Mouse (Mus musculus) MEL (cell line): ENCODE data around the gene Ccdc138. TPM values are rescaled to one million over a fixed set of nuclear protein-coding genes. Genes with fewer than 3 reads are reported as not detected.

ENCODE experiments used
- DNase-seq: peaks from one replicate; pipeline ENCODE4 v3.0.0; 2011; ENCODE audit warnings: low read depth, low spot score
- H3K27ac ChIP-seq: 2 replicates; pipeline ENCODE4 v1.5.1; 2012; ENCODE audit warnings: low read depth, mild to moderate bottlenecking, control low read depth, low read length, moderate library complexity; ENCODE audit not compliant: control insufficient read depth
- H3K27me3 ChIP-seq, 2 experiments: fragments of 150-350 bp in 1 of 2; sonication (generic) in 1 of 2; 2 replicates each; pipeline ENCODE4 v1.6.1; 2012; ENCODE audit warnings: low read length in 2 of 2, mild to moderate bottlenecking in 2 of 2, improper control_type of control experiment in 1 of 2, moderate library complexity in 1 of 2; ENCODE audit not compliant: insufficient read depth in 2 of 2, control insufficient read depth in 1 of 2
- H3K36me3 ChIP-seq, 2 experiments: 2 replicates each; pipeline ENCODE4 v1.6.1; 2012 to 2014; ENCODE audit warnings: low read length in 2 of 2, improper control_type of control experiment in 1 of 2, inconsistent platforms in 1 of 2, mild to moderate bottlenecking in 1 of 2; ENCODE audit not compliant: insufficient read depth in 2 of 2, control insufficient read depth in 1 of 2
- H3K4me1 ChIP-seq, 2 experiments: fragments of 150-350 bp in 1 of 2; sonication (generic) in 1 of 2; 2 replicates each; pipeline ENCODE4 v1.6.1; 2012; ENCODE audit warnings: low read length in 2 of 2, improper control_type of control experiment in 1 of 2, mild to moderate bottlenecking in 1 of 2; ENCODE audit not compliant: insufficient read depth in 2 of 2, control insufficient read depth in 1 of 2
- H3K4me3 ChIP-seq, 2 experiments: fragments of 150-350 bp in 1 of 2; sonication (generic) in 1 of 2; 2 replicates each; pipeline ENCODE4 v1.5.1; 2012; ENCODE audit warnings: low read depth in 2 of 2, low read length in 2 of 2, mild to moderate bottlenecking in 2 of 2, moderate library complexity in 2 of 2, control low read depth in 1 of 2, improper control_type of control experiment in 1 of 2; ENCODE audit not compliant: control insufficient read depth in 1 of 2, insufficient read depth in 1 of 2
- H3K79me2 ChIP-seq: 2 replicates; pipeline ENCODE4 v1.6.1; 2012; ENCODE audit warnings: mild to moderate bottlenecking, low read length, moderate library complexity; ENCODE audit not compliant: control insufficient read depth, poor library complexity, insufficient read depth
- H3K9ac ChIP-seq: 2 replicates; pipeline ENCODE4 v1.6.1; 2012; ENCODE audit warnings: low read depth, mild to moderate bottlenecking, control low read depth, low read length, moderate library complexity; ENCODE audit not compliant: control insufficient read depth, poor library complexity, severe bottlenecking
- H3K9me3 ChIP-seq: fragments of 150-350 bp; sonication (generic); replicated peaks from 2 replicates; pipeline ENCODE4 v1.6.1; 2012; ENCODE audit warnings: mild to moderate bottlenecking, low read length, improper control_type of control experiment, moderate library complexity; ENCODE audit not compliant: insufficient read depth
- BHLHE40 ChIP-seq: IDR thresholded peaks from 2 replicates; pipeline ENCODE4 v1.6.1; 2012; ENCODE audit warnings: low read depth, mild to moderate bottlenecking, inconsistent platforms, low read length, improper control_type of control experiment, borderline replicate concordance
- CHD2 ChIP-seq: IDR thresholded peaks from 2 replicates; pipeline ENCODE4 v1.6.1; 2011; ENCODE audit warnings: low read length, improper control_type of control experiment
- CTCF ChIP-seq, 3 experiments: IDR thresholded peaks in 2 of 3; conservative IDR thresholded peaks in 1 of 3; 2 replicates each; pipeline ENCODE4 v1.5.1; 2011 to 2012; ENCODE audit warnings: low read length in 3 of 3, low read depth in 2 of 3, mild to moderate bottlenecking in 2 of 3, improper control_type of control experiment in 1 of 3, inconsistent platforms in 1 of 3, mixed read lengths in 1 of 3, moderate library complexity in 1 of 3; ENCODE audit not compliant: control insufficient read depth in 1 of 3, insufficient read depth in 1 of 3, poor library complexity in 1 of 3, severe bottlenecking in 1 of 3
- ELF1 ChIP-seq: IDR thresholded peaks from 2 replicates; pipeline ENCODE4 v1.6.1; 2014; ENCODE audit warnings: low read depth, mild to moderate bottlenecking, inconsistent platforms, low read length, improper control_type of control experiment, moderate library complexity
- EP300 ChIP-seq, 2 experiments: IDR thresholded peaks; 2 replicates each; pipeline ENCODE4 v1.6.1; 2011; ENCODE audit warnings: improper control_type of control experiment in 2 of 2, low read length in 2 of 2, low read depth in 1 of 2, mild to moderate bottlenecking in 1 of 2
- ETS1 ChIP-seq: IDR thresholded peaks from 2 replicates; pipeline ENCODE4 v1.6.1; 2012; ENCODE audit warnings: low read depth, mild to moderate bottlenecking, inconsistent platforms, low read length, improper control_type of control experiment, moderate library complexity
- GATA1 ChIP-seq: IDR thresholded peaks from 2 replicates; pipeline ENCODE4 v1.6.1; 2011; ENCODE audit warnings: low read depth, low read length, improper control_type of control experiment
- JUND ChIP-seq: IDR thresholded peaks from 2 replicates; pipeline ENCODE4 v1.6.1; 2011; ENCODE audit warnings: low read depth, mild to moderate bottlenecking, improper control_type of control experiment, low read length
- KAT2A ChIP-seq: conservative IDR thresholded peaks from 2 replicates; pipeline ENCODE4 v1.6.1; 2012; ENCODE audit warnings: low read depth, low read length, improper control_type of control experiment, inconsistent platforms
- MAFK ChIP-seq: IDR thresholded peaks from 2 replicates; pipeline ENCODE4 v1.6.1; 2011; ENCODE audit warnings: low read depth, mild to moderate bottlenecking, low read length, improper control_type of control experiment, borderline replicate concordance
- MAX ChIP-seq: IDR thresholded peaks from 2 replicates; pipeline ENCODE4 v1.6.1; 2011; ENCODE audit warnings: low read length, improper control_type of control experiment
- MAZ ChIP-seq: IDR thresholded peaks from 2 replicates; pipeline ENCODE4 v1.6.1; 2012; ENCODE audit warnings: low read depth, mild to moderate bottlenecking, inconsistent platforms, low read length, improper control_type of control experiment
- MEF2A ChIP-seq: IDR thresholded peaks from 2 replicates; pipeline ENCODE4 v1.6.1; 2014; ENCODE audit warnings: low read depth, mild to moderate bottlenecking, inconsistent platforms, low read length, improper control_type of control experiment; ENCODE audit not compliant: poor library complexity, insufficient replicate concordance, severe bottlenecking; ENCODE audit errors: extremely low read depth
- MYB ChIP-seq: IDR thresholded peaks from 2 replicates; pipeline ENCODE4 v1.6.1; 2011; ENCODE audit warnings: mild to moderate bottlenecking, low read depth, low read length, improper control_type of control experiment
- MYC ChIP-seq: IDR thresholded peaks from 2 replicates; pipeline ENCODE4 v1.6.1; 2011; ENCODE audit warnings: low read depth, mild to moderate bottlenecking, low read length, improper control_type of control experiment, moderate library complexity
- NRF1 ChIP-seq: IDR thresholded peaks from 2 replicates; pipeline ENCODE4 v1.6.1; 2014; ENCODE audit warnings: low read depth, mild to moderate bottlenecking, inconsistent platforms, low read length, improper control_type of control experiment, moderate library complexity; ENCODE audit not compliant: poor library complexity, insufficient read depth, severe bottlenecking
- POLR2A ChIP-seq, 2 experiments: IDR thresholded peaks; 2 replicates each; pipeline ENCODE4 v1.6.1; 2011 to 2012; ENCODE audit warnings: low read length in 2 of 2, mild to moderate bottlenecking in 2 of 2, control low read depth in 1 of 2, improper control_type of control experiment in 1 of 2, low read depth in 1 of 2, moderate library complexity in 1 of 2; ENCODE audit not compliant: control insufficient read depth in 1 of 2, insufficient read depth in 1 of 2, poor library complexity in 1 of 2
- POLR2AphosphoS2 ChIP-seq: IDR thresholded peaks from 2 replicates; pipeline ENCODE4 v1.6.1; 2011; ENCODE audit warnings: low read length, improper control_type of control experiment
- POLR2AphosphoS5 ChIP-seq: IDR thresholded peaks from 2 replicates; pipeline ENCODE4 v1.6.1; 2012; ENCODE audit warnings: low read depth, borderline replicate concordance, mild to moderate bottlenecking, inconsistent platforms, low read length, moderate library complexity, mixed read lengths
- RAD21 ChIP-seq: IDR thresholded peaks from 2 replicates; pipeline ENCODE4 v1.6.1; 2011; ENCODE audit warnings: mild to moderate bottlenecking, low read depth, low read length, improper control_type of control experiment
- RCOR1 ChIP-seq: IDR thresholded peaks from 2 replicates; pipeline ENCODE4 v1.6.1; 2012; ENCODE audit warnings: low read depth, mild to moderate bottlenecking, inconsistent platforms, low read length, improper control_type of control experiment
- TBP ChIP-seq: IDR thresholded peaks from 2 replicates; pipeline ENCODE4 v1.8.0; 2011; ENCODE audit warnings: low read depth, low read length, improper control_type of control experiment
- TCF12 ChIP-seq: IDR thresholded peaks from 2 replicates; pipeline ENCODE4 v1.6.1; 2014; ENCODE audit warnings: low read depth, mild to moderate bottlenecking, inconsistent platforms, low read length, improper control_type of control experiment, moderate library complexity
- USF1 ChIP-seq: IDR thresholded peaks from 2 replicates; pipeline ENCODE4 v1.6.1; 2014; ENCODE audit warnings: low read depth, mild to moderate bottlenecking, inconsistent platforms, low read length, improper control_type of control experiment, moderate library complexity
- USF2 ChIP-seq, 2 experiments: IDR thresholded peaks; 2 replicates each; pipeline ENCODE4 v1.6.1; 2011 to 2012; ENCODE audit warnings: improper control_type of control experiment in 2 of 2, low read length in 2 of 2, borderline replicate concordance in 1 of 2, inconsistent platforms in 1 of 2, low read depth in 1 of 2, mild to moderate bottlenecking in 1 of 2; ENCODE audit not compliant: insufficient read depth in 1 of 2
- ZMIZ1 ChIP-seq: IDR thresholded peaks from 2 replicates; pipeline ENCODE4 v1.6.1; 2012; ENCODE audit warnings: low read depth, mild to moderate bottlenecking, inconsistent platforms, low read length, improper control_type of control experiment, moderate library complexity
- ZNF384 ChIP-seq: IDR thresholded peaks from 2 replicates; pipeline ENCODE4 v1.6.1; 2012; ENCODE audit warnings: low read depth, mild to moderate bottlenecking, inconsistent platforms, low read length, improper control_type of control experiment
- polyA plus RNA-seq, 2 experiments: library from polyadenylated mRNA; stranded (reverse) in 1 of 2; unstranded in 1 of 2; fragments of >175 nt in 1 of 2; fragments of >200 nt in 1 of 2; gene quantifications; 2 replicates each; pipeline versions ENCODE4 v1.2.1 to v1.2.4; 2012; ENCODE audit warnings: low replicate concordance in 2 of 2, low read depth in 1 of 2; ENCODE audit not compliant: insufficient read length in 2 of 2, insufficient read depth in 1 of 2, missing spikeins in 1 of 2
- total RNA-seq: library from RNA; depleted of rRNA; stranded (reverse); fragments of 300-350 nt; gene quantifications from 2 replicates; pipeline ENCODE4 v1.2.3, GENCODE M21; 2012

Ccdc138 gene
- total and polyA plus RNA-seq, 3 experiments = 1.2 to 1.3 TPM; not detected in 1

- H3K9ac ChIP-seq = no peak overlapping the region
- H3K27me3 ChIP-seq = no peaks in the 10 kb centered on the region
- DNase-seq = no peak
- no peaks in the 10 kb centered on the region for H3K9me3 ChIP-seq
- no peak overlapping the region for H3K4me3 ChIP-seq
- no peaks in the 10 kb centered on the region for H3K4me1 ChIP-seq
- H3K79me2 ChIP-seq = no peaks in the 10 kb centered on the region
- TF ChIP-seq MAZ (no peak), TBP (no peak), GATA1 (no peak), CHD2 (no peak), MAFK (no peak), NRF1 (no peak), ELF1 (no peak), RCOR1 (no peak), JUND (no peak), ETS1 (no peak), BHLHE40 (no peak), KAT2A (no peak), TCF12 (no peak), MYC (no peak), USF1 (no peak), ZNF384 (no peak), MEF2A (no peak), MYB (no peak), EP300 (IDR thresholded peaks at IDR 0.05; ENCODE audit: low read depth in 1 of 2, low read length in 2 of 2) (no peak), POLR2AphosphoS5 (no peak)
- TF ChIP-seq, all 39 proteins: peak for 0
- no peaks in the 10 kb centered on the region for H3K36me3 ChIP-seq
- H3K27ac ChIP-seq = no peak overlapping the region
Observed at GRCm38 (mm10) chr10:58530896-58531790, 33.4 kb downstream of the Ccdc138 start.

- Histone ChIP-seq H3K4me1 (no peaks in the 10 kb centered on the region), H3K9me3 (no peaks in the 10 kb centered on the region)
- TF ChIP-seq CTCF (IDR thresholded peaks at IDR 0.05 in 2 of 3, conservative IDR thresholded peaks at IDR 0.05 in 1 of 3; ENCODE audit: control insufficient read depth in 1 of 3, insufficient read depth in 1 of 3, low read depth in 2 of 3, low read length in 3 of 3, poor library complexity in 1 of 3, severe bottlenecking in 1 of 3) = no peak
- no peak for TF ChIP-seq POLR2AphosphoS2
- no peak for TF ChIP-seq MAFK
- no peak for TF ChIP-seq KAT2A
- TF ChIP-seq POLR2A (IDR thresholded peaks at IDR 0.05; ENCODE audit: control insufficient read depth in 1 of 2, insufficient read depth in 1 of 2, low read depth in 1 of 2, low read length in 2 of 2, poor library complexity in 1 of 2) = no peak
- no peak for TF ChIP-seq USF2 (IDR thresholded peaks at IDR 0.05; ENCODE audit: borderline replicate concordance in 1 of 2, insufficient read depth in 1 of 2, low read depth in 1 of 2, low read length in 2 of 2)
- TF ChIP-seq MAX = no peak
- TF ChIP-seq RCOR1 = no peak
- TF ChIP-seq CHD2 = no peak
- no peak for TF ChIP-seq BHLHE40
- TF ChIP-seq ZMIZ1 = no peak
- TF ChIP-seq TBP = no peak
- TF ChIP-seq RAD21 = no peak
- TF ChIP-seq POLR2AphosphoS5 = no peak
Observed at GRCm38 (mm10) chr10:58532177-58532576, 34.4 kb downstream of the Ccdc138 start.

More at GRCm38 (mm10) chr10:58532177-58532576, 34.4 kb downstream of the Ccdc138 start:
- no peak overlapping the region for H3K27ac ChIP-seq
- H3K9ac ChIP-seq = no peak overlapping the region
- H3K27me3 ChIP-seq = no peaks in the 10 kb centered on the region
- no peak for DNase-seq
- H3K79me2 ChIP-seq = no peaks in the 10 kb centered on the region
- no peak overlapping the region for H3K4me3 ChIP-seq
- H3K36me3 ChIP-seq = no peaks in the 10 kb centered on the region
